In genomic region chr19:10881426-10882154, GRCm38 (mm10) we compare ENCODE assay signal across 8 mouse cellular contexts. TPM values are rescaled to one million over a fixed set of nuclear protein-coding genes. Genes with fewer than 3 reads are reported as not detected.
DNase-seq lines count a peak whose midpoint lies in the region; ATAC-seq and TF ChIP-seq lines count a peak whose summit lies in the region.

Gene Tmem109 (minus strand): TSS chr19:10882001.

- no peaks in the 10 kb centered on the region for H3K27me3 ChIP-seq in CH12.LX (replicated peaks)
- H3K27me3 ChIP-seq in forebrain, embryonic 12.5 days: no peaks in the 10 kb centered on the region
- H3K27me3 ChIP-seq in heart, postnatal 0 days (ENCODE audit: control insufficient read depth, insufficient read depth, low read length): no peaks in the 10 kb centered on the region
- no peaks in the 10 kb centered on the region for H3K27me3 ChIP-seq in liver, embryonic 16.5 days (ENCODE audit: control insufficient read depth, insufficient read depth, low read depth, low read length)
- no peaks in the 10 kb centered on the region for H3K27me3 ChIP-seq in neural tube, embryonic 13.5 days
- H3K27me3 ChIP-seq in testis, adult 2 months (ENCODE audit: control insufficient read depth, insufficient read depth, low read length): no peaks in the 10 kb centered on the region

- peak; percentile 72 for TF ChIP-seq POLR2A in CH12.LX (IDR thresholded peaks at IDR 0.05; ENCODE audit: low read depth, low read length)
- peak; percentile 33 for TF ChIP-seq POLR2A in testis, adult 2 months (IDR thresholded peaks at IDR 0.05; ENCODE audit: control insufficient read depth, low read depth, low read length)

- TF ChIP-seq CTCF in CH12.LX (conservative IDR thresholded peaks at IDR 0.05 in 1 of 2, IDR thresholded peaks at IDR 0.05 in 1 of 2; ENCODE audit: low read depth in 2 of 2, low read length in 2 of 2): peak in 1 of 2 experiments; percentile 56; a peak in 2 of 4 replicates
- peak; percentile 32 for TF ChIP-seq CTCF in heart, postnatal 0 days (IDR thresholded peaks at IDR 0.05; ENCODE audit: low read depth)
- no peak for TF ChIP-seq CTCF in testis, adult 2 months (IDR thresholded peaks at IDR 0.05; ENCODE audit: control insufficient read depth, insufficient read depth, insufficient replicate concordance, low read depth, low read length)

- peak; percentile 96 for DNase-seq in CH12.LX (ENCODE audit: extremely low read depth)
- peak; percentile 86 for DNase-seq in c-Kit-positive CD71-positive TER-119-negative erythroid progenitor cells, embryonic 14.5 days (ENCODE audit: low read depth)
- peak; percentile 99 for DNase-seq in heart, postnatal 0 days (ENCODE audit: low spot score)
- DNase-seq in kidney, postnatal 4 days: peak; percentile 95 to 97

- peaks cover 6 to 23% of the 10 kb centered on the region in 2 experiments for H3K36me3 ChIP-seq in CH12.LX (replicated peaks in 1 of 2; ENCODE audit: control insufficient read depth in 1 of 2, insufficient read depth in 1 of 2, low read length in 1 of 2)
- peaks cover 8% of the 10 kb centered on the region for H3K36me3 ChIP-seq in forebrain, embryonic 12.5 days (replicated peaks)
- peaks cover 6% of the 10 kb centered on the region; the same call in 1 of the 2 replicates for H3K36me3 ChIP-seq in heart, postnatal 0 days (replicated peaks; ENCODE audit: control insufficient read depth, insufficient read depth, low read length)
- no peaks in the 10 kb centered on the region for H3K36me3 ChIP-seq in liver, embryonic 16.5 days (ENCODE audit: control insufficient read depth, insufficient read depth)
- peaks cover 7% of the 10 kb centered on the region; the same call in 1 of the 2 replicates for H3K36me3 ChIP-seq in neural tube, embryonic 13.5 days
- no peaks in the 10 kb centered on the region for H3K36me3 ChIP-seq in testis, adult 2 months (ENCODE audit: control insufficient read depth, insufficient read depth, low read length)

- H3K4me1 ChIP-seq in CH12.LX (ENCODE audit: control insufficient read depth in 1 of 2, insufficient read depth in 2 of 2): peaks cover 6 to 34% of the 10 kb centered on the region in 2 experiments
- peaks cover 24% of the 10 kb centered on the region for H3K4me1 ChIP-seq in forebrain, embryonic 12.5 days
- H3K4me1 ChIP-seq in heart, postnatal 0 days (ENCODE audit: control insufficient read depth, insufficient read depth): peaks cover 24% of the 10 kb centered on the region
- peaks cover 15% of the 10 kb centered on the region for H3K4me1 ChIP-seq in liver, embryonic 16.5 days (ENCODE audit: control insufficient read depth, low read depth, low read length)
- H3K4me1 ChIP-seq in neural tube, embryonic 13.5 days (replicated peaks): peaks cover 24% of the 10 kb centered on the region
- H3K4me1 ChIP-seq in testis, adult 2 months (ENCODE audit: control insufficient read depth, insufficient read depth, low read length): peaks cover 8% of the 10 kb centered on the region

- peak; percentile 94 for ATAC-seq in forebrain, embryonic 12.5 days (ENCODE audit: low FRiP score)
- ATAC-seq in heart, postnatal 0 days (ENCODE audit: insufficient read depth, low read depth): peak; percentile 88
- ATAC-seq in liver, embryonic 16.5 days (ENCODE audit: low read depth): peak; percentile 90
- ATAC-seq in neural tube, embryonic 13.5 days (ENCODE audit: low read depth): peak; percentile 95

- no peak for TF ChIP-seq EP300 in CH12.LX (IDR thresholded peaks at IDR 0.05; ENCODE audit: low read length)
- TF ChIP-seq EP300 in heart, postnatal 0 days (IDR thresholded peaks at IDR 0.05; ENCODE audit: low read depth): no peak; the same call in 1 of the 2 replicates

- H3K9ac ChIP-seq in CH12.LX (ENCODE audit: insufficient read depth, low read depth): peak within 1 kb of the TSS; percentile 77
- peak within 1 kb of the TSS; percentile 64 for H3K9ac ChIP-seq in forebrain, embryonic 12.5 days
- H3K9ac ChIP-seq in heart, postnatal 0 days (replicated peaks; ENCODE audit: low read depth, low read length): peak within 1 kb of the TSS; percentile 51
- H3K9ac ChIP-seq in liver, embryonic 16.5 days (ENCODE audit: low read depth, low read length): peak within 1 kb of the TSS; percentile 76
- H3K9ac ChIP-seq in neural tube, embryonic 13.5 days: peak within 1 kb of the TSS; percentile 82

- under 1% methylated on average over 49 of the region's 49 CpGs for WGBS in forebrain, embryonic 12.5 days
- 0% methylated on average over 49 of the region's 49 CpGs for WGBS in heart, postnatal 0 days
- under 1% methylated on average over 49 of the region's 49 CpGs for whole genome bisulfite sequencing in liver, embryonic 16.5 days (ENCODE audit: insufficient replicate concordance)
- whole genome bisulfite sequencing in neural tube, embryonic 13.5 days: under 1% methylated on average over 49 of the region's 49 CpGs

- peak within 1 kb of the TSS; percentile 66 to 80 (median 76) for H3K4me3 ChIP-seq in CH12.LX (replicated peaks in 1 of 3; ENCODE audit: low read depth in 2 of 3, low read length in 2 of 3, poor library complexity in 1 of 3)
- peak within 1 kb of the TSS; percentile 54 for H3K4me3 ChIP-seq in forebrain, embryonic 12.5 days (replicated peaks)
- H3K4me3 ChIP-seq in heart, postnatal 0 days (ENCODE audit: low read depth, low read length): peak within 1 kb of the TSS; percentile 52
- peak within 1 kb of the TSS; percentile 65 for H3K4me3 ChIP-seq in liver, embryonic 16.5 days (ENCODE audit: low read depth, low read length)
- H3K4me3 ChIP-seq in neural tube, embryonic 13.5 days: peak within 1 kb of the TSS; percentile 68
- H3K4me3 ChIP-seq in testis, adult 2 months (ENCODE audit: control insufficient read depth, low read depth, low read length): peak within 1 kb of the TSS; percentile 84

- in situ Hi-C loops in CH12.LX (cut with MboI; ENCODE audit: low pct_ligation_motif_present, low pct_unique_long_range_greater_than_20kb, low sequenced_read_pairs): no loop called here

- TF ChIP-seq RAD21 in CH12.LX (IDR thresholded peaks at IDR 0.05; ENCODE audit: low read depth, low read length): no peak

- H3K4me2 ChIP-seq in CH12.LX (ENCODE audit: insufficient read depth, low read depth, poor library complexity, severe bottlenecking): peak within 1 kb of the TSS; percentile 92
- peak within 1 kb of the TSS; percentile 77 for H3K4me2 ChIP-seq in forebrain, embryonic 12.5 days
- H3K4me2 ChIP-seq in heart, postnatal 0 days (ENCODE audit: low read depth, low read length): peak within 1 kb of the TSS; percentile 61
- H3K4me2 ChIP-seq in liver, embryonic 16.5 days (ENCODE audit: low read depth, low read length): peak within 1 kb of the TSS; percentile 96
- peak within 1 kb of the TSS; percentile 93 for H3K4me2 ChIP-seq in neural tube, embryonic 13.5 days

- peaks cover 8% of the 10 kb centered on the region; the same call in 1 of the 2 replicates for H3K79me2 ChIP-seq in CH12.LX (replicated peaks; ENCODE audit: control insufficient read depth, extremely low read depth, insufficient read depth, poor library complexity, severe bottlenecking)

- dilution Hi-C loops in CH12.LX (cut with MboI; ENCODE audit: extremely low pct_ligation_motif_present, extremely low pct_unique_long_range_greater_than_20kb, low sequenced_read_pairs): no loop called here

- peaks cover 3% of the 10 kb centered on the region for H3K9me3 ChIP-seq in CH12.LX (replicated peaks; ENCODE audit: low read length)
- 0 out of 2 replicates have a peak, but pooled peaks cover 3% of the 10 kb centered on the region for H3K9me3 ChIP-seq in forebrain, embryonic 12.5 days
- H3K9me3 ChIP-seq in heart, postnatal 0 days (replicated peaks; ENCODE audit: control insufficient read depth, low read length): peaks cover 14% of the 10 kb centered on the region
- H3K9me3 ChIP-seq in liver, embryonic 16.5 days (replicated peaks; ENCODE audit: control insufficient read depth, low read length): no peaks in the 10 kb centered on the region; the same call in 1 of the 2 replicates
- H3K9me3 ChIP-seq in neural tube, embryonic 13.5 days: no peaks in the 10 kb centered on the region

- peak within 1 kb of the TSS; percentile 50 for H3K27ac ChIP-seq in CH12.LX (ENCODE audit: insufficient read depth, low read depth)
- peak within 1 kb of the TSS; percentile 95 for H3K27ac ChIP-seq in forebrain, embryonic 12.5 days
- peak within 1 kb of the TSS; percentile 92 for H3K27ac ChIP-seq in heart, postnatal 0 days (ENCODE audit: low read depth)
- H3K27ac ChIP-seq in liver, embryonic 16.5 days (ENCODE audit: low read length): peak within 1 kb of the TSS; percentile 62
- H3K27ac ChIP-seq in neural tube, embryonic 13.5 days (replicated peaks): peak within 1 kb of the TSS; percentile 98
- H3K27ac ChIP-seq in testis, adult 2 months (ENCODE audit: control insufficient read depth, insufficient read depth, low read depth, low read length): peak within 1 kb of the TSS; percentile 76

TF ChIP-seq in CH12.LX, 34 proteins besides CTCF, POLR2A, EP300 and RAD21 (continues in another document):
- TF ChIP-seq ZC3H11A (IDR thresholded peaks at IDR 0.05; ENCODE audit: low read depth, low read length) (no peak), MYC (IDR thresholded peaks at IDR 0.05; ENCODE audit: low read depth, low read length) (no peak), MAFK (IDR thresholded peaks at IDR 0.05; ENCODE audit: insufficient replicate concordance, low read length) (no peak), MXI1 (IDR thresholded peaks at IDR 0.05; ENCODE audit: low read depth, low read length) (peak; percentile 94), JUN (IDR thresholded peaks at IDR 0.05; ENCODE audit: insufficient read depth, low read depth, low read length) (no peak), IRF4 (IDR thresholded peaks at IDR 0.05; ENCODE audit: low read depth, low read length) (0 out of 2 replicates have a peak, but pooled peaks have one; percentile 19), USF2 (conservative IDR thresholded peaks at IDR 0.05; ENCODE audit: low read depth, low read length) (no peak), JUND (conservative IDR thresholded peaks at IDR 0.05; ENCODE audit: low read depth, low read length) (no peak), TBP (conservative IDR thresholded peaks at IDR 0.05; ENCODE audit: low read depth, low read length) (0 out of 2 replicates have a peak, but pooled peaks have one; percentile 16), SIN3A (IDR thresholded peaks at IDR 0.05; ENCODE audit: low read length) (peak; percentile 40; the same call in 1 of the 2 replicates), HCFC1 (IDR thresholded peaks at IDR 0.05; ENCODE audit: low read depth, low read length) (peak; percentile 51), CHD1 (IDR thresholded peaks at IDR 0.05; ENCODE audit: low read depth, low read length) (no peak)

RNA-seq across cellular contexts. Expression of gene Tmem109, which starts in this region (rescaled TPM):
- total RNA-seq in CH12.LX (2012; rRNA removed): 32.9 and 34.0 TPM in 2 replicates
- total RNA-seq in CH12.LX (2014; rRNA removed): 14.8 and 17.9 TPM in 2 replicates
- polyA plus RNA-seq in CH12.LX (2012; ENCODE audit: insufficient read length, low read depth): 46.3 and 51.5 TPM in 2 replicates
- 35.6 and 36.6 TPM in 2 replicates for polyA plus RNA-seq in forebrain, embryonic 12.5 days (2016; fragmentation: Nextera tagmentation; extraction: Ambion mirVana)
- total RNA-seq in heart, postnatal 0 days (2014; rRNA removed; ENCODE audit: low replicate concordance): 80.6 and 99.8 TPM in 2 replicates
- 85.8 and 90.9 TPM in 2 replicates for polyA plus RNA-seq in heart, postnatal 0 days (2015; fragmentation: Nextera tagmentation; extraction: Ambion mirVana)
- polyA plus RNA-seq in liver, embryonic 16.5 days (2015; fragmentation: Nextera tagmentation; extraction: Ambion mirVana): 16.9 and 20.0 TPM in 2 replicates
- 39.5 and 41.9 TPM in 2 replicates for polyA plus RNA-seq in neural tube, embryonic 13.5 days (2015; fragmentation: Nextera tagmentation; extraction: Ambion mirVana)
- polyA plus RNA-seq in testis, adult 2 months (2012; rRNA removed): 40.3 and 44.3 TPM in 2 replicates

Comparison
In these comparisons a context has a peak if more than half of its experiments do, and no peak if none do; other contexts are left out.
1. Peak in every context shown above with its lines: DNase-seq, ATAC-seq, H3K4me3 ChIP-seq and H3K27ac ChIP-seq.